Mouse (Mus musculus): ENCODE measurements around the gene Sun2.

DNA sequence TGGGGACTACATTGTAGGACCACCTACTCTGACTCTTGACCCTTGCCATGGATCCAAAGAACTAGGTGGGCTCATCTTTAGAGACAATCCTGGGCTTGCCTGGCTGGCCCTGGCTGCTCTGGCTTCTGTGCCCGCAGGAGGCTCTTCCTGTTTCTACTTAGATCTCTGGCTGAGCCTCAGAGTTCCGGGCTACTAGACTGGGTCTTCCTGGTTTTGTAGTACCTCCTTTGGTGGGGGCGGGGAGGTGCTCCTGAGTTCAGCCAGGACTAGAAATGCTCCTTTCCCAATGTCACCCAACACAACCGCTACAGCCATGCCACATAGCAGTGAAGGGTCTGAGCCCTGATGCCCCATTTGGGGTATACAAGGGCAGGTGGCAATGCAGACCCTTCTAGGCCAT lies 21.5 kb downstream of the Sun2 start:
- TF ChIP-seq POLR2A (IDR thresholded peaks at IDR 0.05; ENCODE audit: borderline replicate concordance, insufficient read depth, low read length) (no peak), CTCF (IDR thresholded peaks at IDR 0.05; ENCODE audit: borderline replicate concordance, insufficient read depth, low read depth, low read length) (no peak)
